Mouse (Mus musculus): ENCODE measurements around the gene Ube3c. TPM values are rescaled to one million over a fixed set of nuclear protein-coding genes. Genes with fewer than 3 reads are reported as not detected.

The Ube3c gene
- 32.0 and 32.6 TPM in 2 replicates for polyA plus RNA-seq (2012; rRNA removed)

DNA sequence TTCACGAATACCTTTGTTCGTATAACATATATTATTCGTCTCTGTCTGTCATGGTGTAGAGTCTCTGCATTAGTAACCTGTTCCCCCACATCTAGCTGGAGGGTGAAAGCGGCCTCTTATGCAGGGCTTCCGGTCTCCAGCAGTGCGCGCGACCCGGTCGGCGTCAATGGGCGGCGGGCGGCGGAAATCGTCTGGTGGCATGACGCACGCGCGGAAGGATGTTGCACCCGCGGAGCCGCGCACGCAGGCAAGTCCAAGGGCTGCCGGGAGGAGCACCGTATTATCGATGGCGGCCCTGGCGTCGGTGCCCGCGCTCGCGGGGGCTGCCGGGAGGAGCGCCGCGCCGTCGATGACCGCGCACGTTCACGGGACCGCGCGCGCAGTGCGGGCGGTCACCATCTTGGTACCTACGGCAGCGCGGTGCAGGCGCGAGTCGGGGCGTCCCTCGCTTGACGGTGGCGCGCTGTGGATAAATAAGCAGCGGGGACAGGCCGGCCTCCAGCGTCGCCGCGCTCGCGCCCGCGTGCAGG is at the start of gene Ube3c:
Gene Ube3c (plus strand): TSS at position 395 of the 530 bp plus-strand sequence.

Other genes starting within 250 kb of the Ube3c start
- 12.0 and 12.5 TPM in 2 replicates for gene Lmbr1, start 190.9 kb upstream of the Ube3c start, polyA plus RNA-seq (2012; rRNA removed)
- gene Nom1, start 134.6 kb upstream of the Ube3c start, polyA plus RNA-seq (2012; rRNA removed): 15.8 and 17.1 TPM in 2 replicates
- gene Mnx1, start 90.8 kb upstream of the Ube3c start, polyA plus RNA-seq (2012; rRNA removed): 0.15 and 0.18 TPM in 2 replicates
- 195 and 219 TPM in 2 replicates for gene Dnajb6, start 166.4 kb downstream of the Ube3c start, polyA plus RNA-seq (2012; rRNA removed)
- not detected in 2 replicates for gene Gm5129, start 166.7 kb downstream of the Ube3c start, polyA plus RNA-seq (2012; rRNA removed)